Mouse (Mus musculus) testis, adult 2 months (tissue): ENCODE data around the gene Rxfp4.
A peak's percentile ranks its signal among the peaks of the same experiment; 100 is the strongest.

Source experiments
- CTCF ChIP-seq: fragments of 200-500 bp; IDR thresholded peaks from 2 replicates; pipeline ENCODE4 v1.5.1; 2012; ENCODE audit warnings: low read depth, mild to moderate bottlenecking, inconsistent platforms, low read length, moderate library complexity; ENCODE audit not compliant: control insufficient read depth, insufficient read depth, insufficient replicate concordance
- POLR2A ChIP-seq: fragments of 200-500 bp; IDR thresholded peaks from 2 replicates; pipeline ENCODE4 v1.6.1; 2012; ENCODE audit warnings: low read depth, mild to moderate bottlenecking, inconsistent platforms, low read length, moderate library complexity; ENCODE audit not compliant: control insufficient read depth

GRCm38 (mm10) chr3:88684980-88685941, 32.3 kb upstream of the Rxfp4 start, which contains the start of gene Khdc4:
- TF ChIP-seq CTCF (no peak), POLR2A (peak; percentile 98)
